Mouse (Mus musculus): ENCODE results near the gene Wdr25. TPM values are rescaled to one million over a fixed set of nuclear protein-coding genes. Genes with fewer than 3 reads are reported as not detected.

Wdr25 gene
- polyA plus RNA-seq, 1 experiment: 9.8 TPM

GRCm38 (mm10) chr12:109068738-109069137, 175.3 kb downstream of the Wdr25 start:
- no peak overlapping the region for H3K4me3 ChIP-seq (replicated peaks)
- H3K36me3 ChIP-seq (replicated peaks; ENCODE audit: low read length): no peaks in the 10 kb centered on the region
- TF ChIP-seq GATA1 (IDR thresholded peaks at IDR 0.05; ENCODE audit: borderline replicate concordance, low read length) (no peak), FLI1 (IDR thresholded peaks at IDR 0.05; ENCODE audit: low read length) (no peak)
- no peaks in the 10 kb centered on the region for H3K9me3 ChIP-seq
- peaks cover 7% of the 10 kb centered on the region; the same call in 1 of the 2 replicates for H3K4me1 ChIP-seq
- peaks cover 61% of the 10 kb centered on the region for H3K27me3 ChIP-seq (replicated peaks)

GRCm38 (mm10) chr12:109069751-109070150, 176.3 kb downstream of the Wdr25 start:
- no peaks in the 10 kb centered on the region for H3K36me3 ChIP-seq (replicated peaks; ENCODE audit: low read length)
- peaks cover 56% of the 10 kb centered on the region for H3K27me3 ChIP-seq (replicated peaks)
- TF ChIP-seq FLI1 (IDR thresholded peaks at IDR 0.05; ENCODE audit: low read length): no peak
- no peak for TF ChIP-seq GATA1 (IDR thresholded peaks at IDR 0.05; ENCODE audit: borderline replicate concordance, low read length)
- peaks cover 7% of the 10 kb centered on the region; the same call in 1 of the 2 replicates for H3K4me1 ChIP-seq
- no peaks in the 10 kb centered on the region for H3K9me3 ChIP-seq
- H3K4me3 ChIP-seq (replicated peaks): no peak overlapping the region

- Histone ChIP-seq H3K27me3 (replicated peaks) (peaks cover 45% of the 10 kb centered on the region), H3K4me3 (replicated peaks) (no peak overlapping the region), H3K4me1 (peaks cover 7% of the 10 kb centered on the region; the same call in 1 of the 2 replicates), H3K9me3 (no peaks in the 10 kb centered on the region), H3K36me3 (replicated peaks; ENCODE audit: low read length) (no peaks in the 10 kb centered on the region)
- no peak for TF ChIP-seq FLI1 (IDR thresholded peaks at IDR 0.05; ENCODE audit: low read length)
- TF ChIP-seq GATA1 (IDR thresholded peaks at IDR 0.05; ENCODE audit: borderline replicate concordance, low read length): no peak
These were observed 177.8 kb downstream of the Wdr25 start for GRCm38 (mm10) chr12:109071248-109071647.

- Histone ChIP-seq H3K9me3 (no peaks in the 10 kb centered on the region), H3K4me3 (replicated peaks) (no peak overlapping the region), H3K27me3 (replicated peaks) (peaks cover 19% of the 10 kb centered on the region), H3K36me3 (replicated peaks; ENCODE audit: low read length) (no peaks in the 10 kb centered on the region), H3K4me1 (no peaks in the 10 kb centered on the region)
- no peak for TF ChIP-seq FLI1 (IDR thresholded peaks at IDR 0.05; ENCODE audit: low read length)
- no peak for TF ChIP-seq GATA1 (IDR thresholded peaks at IDR 0.05; ENCODE audit: borderline replicate concordance, low read length)
These were observed 180.7 kb downstream of the Wdr25 start for GRCm38 (mm10) chr12:109074106-109074505.

GRCm38 (mm10) chr12:109074777-109075285, 181.4 kb downstream of the Wdr25 start:
- no peak for TF ChIP-seq GATA1 (IDR thresholded peaks at IDR 0.05; ENCODE audit: borderline replicate concordance, low read length)
- TF ChIP-seq FLI1 (IDR thresholded peaks at IDR 0.05; ENCODE audit: low read length): no peak
- Histone ChIP-seq H3K36me3 (replicated peaks; ENCODE audit: low read length) (no peaks in the 10 kb centered on the region), H3K4me1 (no peaks in the 10 kb centered on the region), H3K4me3 (replicated peaks) (no peak overlapping the region), H3K9me3 (no peaks in the 10 kb centered on the region), H3K27me3 (replicated peaks) (peaks cover 12% of the 10 kb centered on the region)

GRCm38 (mm10) chr12:109077036-109077435, 183.6 kb downstream of the Wdr25 start:
- Histone ChIP-seq H3K9me3 (peaks cover 10% of the 10 kb centered on the region), H3K27me3 (replicated peaks) (peaks cover 5% of the 10 kb centered on the region), H3K4me3 (replicated peaks) (no peak overlapping the region), H3K36me3 (replicated peaks; ENCODE audit: low read length) (no peaks in the 10 kb centered on the region), H3K4me1 (no peaks in the 10 kb centered on the region)
- no peak for TF ChIP-seq GATA1 (IDR thresholded peaks at IDR 0.05; ENCODE audit: borderline replicate concordance, low read length)
- no peak for TF ChIP-seq FLI1 (IDR thresholded peaks at IDR 0.05; ENCODE audit: low read length)

Other genes with a start within 250 kb of the Wdr25 start
- not detected in 2 replicates for gene Degs2, start 191.3 kb upstream of the Wdr25 start, polyA plus RNA-seq (2012; ENCODE audit: insufficient read depth, low replicate concordance)
- 16.0 and 25.6 TPM in 2 replicates for gene Yy1, start 100.7 kb upstream of the Wdr25 start, polyA plus RNA-seq (2012; ENCODE audit: insufficient read depth, low replicate concordance)
- 1.4 and 1.5 TPM in 2 replicates for gene Slc25a29, start 57.7 kb upstream of the Wdr25 start, polyA plus RNA-seq (2012; ENCODE audit: insufficient read depth, low replicate concordance)
- 1.2 TPM in 2 replicates for gene Slc25a47, start 57.6 kb upstream of the Wdr25 start, polyA plus RNA-seq (2012; ENCODE audit: insufficient read depth, low replicate concordance)
- 22.4 and 33.8 TPM in 2 replicates for gene Wars, start 543 bp downstream of the Wdr25 start, polyA plus RNA-seq (2012; ENCODE audit: insufficient read depth, low replicate concordance)
- 0.41 TPM in 1 of 2 replicates, not detected in the other for gene Begain, start 174.6 kb downstream of the Wdr25 start, polyA plus RNA-seq (2012; ENCODE audit: insufficient read depth, low replicate concordance)